Mouse (Mus musculus) embryonic facial prominence, embryonic 15.5 days (tissue): ENCODE measurements at regions not wholly inside any gene's neighbourhood (a gene's known extent, or its start where the extent isn't known, plus 50 kb on each side); places are given as distances from the start of the nearest gene placed in this dataset.

Source experiments
- ATAC-seq: fragments of 200-750 bp; cut with Nextera tagmentation; 2 replicates; pipeline ENCODE4 v1.8.0; 2017; ENCODE audit warnings: low read depth, moderate TSS enrichment; ENCODE audit not compliant: insufficient number of reproducible peaks, low FRiP score, low TSS enrichment
- H3K27ac ChIP-seq: fragments of 300-500 bp; sonication (generic); replicated peaks from 2 replicates; pipeline ENCODE4 v1.5.1; 2015; ENCODE audit warnings: mild to moderate bottlenecking, inconsistent platforms
- H3K27me3 ChIP-seq: fragments of 300-500 bp; sonication (generic); 2 replicates; pipeline ENCODE4 v1.6.1; 2015; ENCODE audit warnings: inconsistent platforms
- H3K36me3 ChIP-seq: fragments of 300-500 bp; sonication (generic); 2 replicates; pipeline ENCODE4 v1.6.1; 2015; ENCODE audit warnings: mild to moderate bottlenecking, inconsistent platforms
- H3K4me1 ChIP-seq: fragments of 300-500 bp; sonication (generic); 2 replicates; pipeline ENCODE4 v1.6.1; 2015; ENCODE audit warnings: inconsistent platforms
- H3K4me2 ChIP-seq: fragments of 300-500 bp; sonication (generic); replicated peaks from 2 replicates; pipeline ENCODE4 v1.6.1; 2015; ENCODE audit warnings: mild to moderate bottlenecking, inconsistent platforms
- H3K4me3 ChIP-seq: fragments of 300-500 bp; sonication (generic); replicated peaks from 2 replicates; pipeline ENCODE4 v1.5.1; 2015; ENCODE audit warnings: mild to moderate bottlenecking, inconsistent platforms
- H3K9ac ChIP-seq: fragments of 300-500 bp; sonication (generic); 2 replicates; pipeline ENCODE4 v1.6.1; 2015; ENCODE audit warnings: inconsistent platforms
- H3K9me3 ChIP-seq: fragments of 300-500 bp; sonication (generic); replicated peaks from 2 replicates; pipeline ENCODE4 v1.6.1; 2016; ENCODE audit warnings: inconsistent platforms
- WGBS: fragments of 180-500 bp; shearing (Covaris S2); methylation state at CpG from one replicate; pipeline ENCODE4 v1.1.7; 2015; 5-methylcytosine and 5-hydroxymethylcytosine counted together

DNA sequence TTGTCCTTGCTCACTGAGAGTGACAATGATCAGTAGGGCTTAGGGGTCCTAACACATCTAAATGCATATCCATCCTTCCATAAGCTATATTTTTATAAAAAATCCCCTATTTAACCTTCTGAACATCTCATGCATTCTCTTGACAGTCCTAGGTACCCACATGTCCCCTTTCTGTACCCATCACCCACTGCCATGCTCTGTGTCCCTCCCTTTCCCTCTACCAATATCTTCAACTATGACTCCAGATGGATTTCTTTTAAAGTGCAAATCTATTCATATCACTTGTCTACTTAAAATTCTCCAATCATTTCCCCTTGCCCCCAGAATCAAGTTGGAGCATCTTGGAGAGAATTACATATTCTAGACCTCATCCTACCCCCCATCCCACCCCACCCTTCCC is 235.6 kb downstream of the Qdpr start:
- no peak overlapping the region for H3K4me3 ChIP-seq
- no peak overlapping the region for H3K27ac ChIP-seq
- H3K9ac ChIP-seq: no peak overlapping the region
- no peaks in the 10 kb centered on the region for H3K9me3 ChIP-seq
- H3K4me2 ChIP-seq: no peak overlapping the region
- H3K36me3 ChIP-seq: no peaks in the 10 kb centered on the region
- ATAC-seq: no peak
- H3K4me1 ChIP-seq: no peaks in the 10 kb centered on the region
- H3K27me3 ChIP-seq: no peaks in the 10 kb centered on the region

- Histone ChIP-seq H3K36me3 (no peaks in the 10 kb centered on the region), H3K9ac (no peak overlapping the region), H3K27ac (no peak overlapping the region), H3K9me3 (no peaks in the 10 kb centered on the region), H3K4me1 (no peaks in the 10 kb centered on the region), H3K4me2 (no peak overlapping the region), H3K4me3 (no peak overlapping the region), H3K27me3 (no peaks in the 10 kb centered on the region)
- ATAC-seq: no peak
- WGBS: 87% methylated on average over 1 of the region's 1 CpGs
Observed at GRCm38 (mm10) chr5:45198408-45198807, 251.6 kb downstream of the Qdpr start.

- Histone ChIP-seq H3K4me1 (no peaks in the 10 kb centered on the region), H3K9me3 (no peaks in the 10 kb centered on the region), H3K9ac (no peak overlapping the region), H3K27me3 (no peaks in the 10 kb centered on the region), H3K4me2 (no peak overlapping the region), H3K36me3 (no peaks in the 10 kb centered on the region), H3K27ac (no peak overlapping the region), H3K4me3 (no peak overlapping the region)
- ATAC-seq: no peak
- WGBS: 39% methylated on average over 3 of the region's 3 CpGs
Observed at GRCm38 (mm10) chr5:45196159-45196558, 253.9 kb downstream of the Qdpr start.

- Histone ChIP-seq H3K9ac (no peak overlapping the region), H3K9me3 (no peaks in the 10 kb centered on the region), H3K27ac (no peak overlapping the region), H3K4me3 (no peak overlapping the region), H3K4me2 (no peak overlapping the region), H3K36me3 (no peaks in the 10 kb centered on the region), H3K4me1 (no peaks in the 10 kb centered on the region), H3K27me3 (no peaks in the 10 kb centered on the region)
- ATAC-seq: no peak
Observed at GRCm38 (mm10) chr5:45192287-45192686, 257.7 kb downstream of the Qdpr start.

GRCm38 (mm10) chr5:45173035-45173755 is 276.8 kb downstream of the Qdpr start:
- no peak for ATAC-seq
- 71% methylated on average over 8 of the region's 8 CpGs for WGBS

GRCm38 (mm10) chr5:45159194-45159593 is 290.8 kb downstream of the Qdpr start:
- no peak for ATAC-seq
- H3K4me3 ChIP-seq: no peak overlapping the region
- H3K4me2 ChIP-seq: no peak overlapping the region
- H3K27me3 ChIP-seq: no peaks in the 10 kb centered on the region
- H3K36me3 ChIP-seq: no peaks in the 10 kb centered on the region
- 84% methylated on average over 4 of the region's 4 CpGs for WGBS
- H3K27ac ChIP-seq: no peak overlapping the region
- no peaks in the 10 kb centered on the region for H3K9me3 ChIP-seq
- H3K4me1 ChIP-seq: no peaks in the 10 kb centered on the region
- no peak overlapping the region for H3K9ac ChIP-seq

More at GRCm38 (mm10) chr5:45173035-45173755, 276.8 kb downstream of the Qdpr start:
- H3K27me3 ChIP-seq: no peaks in the 10 kb centered on the region
- no peaks in the 10 kb centered on the region for H3K36me3 ChIP-seq
- no peaks in the 10 kb centered on the region for H3K9me3 ChIP-seq
- no peak overlapping the region for H3K4me3 ChIP-seq
- H3K27ac ChIP-seq: no peak overlapping the region
- H3K9ac ChIP-seq: no peak overlapping the region
- H3K4me1 ChIP-seq: no peaks in the 10 kb centered on the region
- no peak overlapping the region for H3K4me2 ChIP-seq

DNA sequence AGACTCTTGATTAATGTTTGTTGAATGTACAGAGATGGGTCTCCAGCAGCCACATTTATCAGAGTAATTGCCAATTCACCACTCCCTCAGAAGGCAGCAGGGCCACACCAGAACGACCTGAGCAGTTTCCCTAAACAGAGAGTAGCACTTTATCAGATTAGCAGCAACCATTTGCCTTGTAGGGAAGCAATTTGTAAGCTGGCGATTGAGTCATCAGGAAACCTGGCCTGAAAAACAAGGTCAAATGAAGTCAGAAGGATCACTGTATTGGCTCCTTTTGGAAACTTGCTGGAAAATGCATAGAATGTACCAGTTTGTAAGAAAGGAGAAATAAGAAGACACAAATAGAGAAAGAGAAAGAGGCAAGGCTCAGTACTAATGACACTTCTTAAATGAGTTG is 295.1 kb downstream of the Qdpr start:
- 46% methylated on average over 2 of the region's 2 CpGs for WGBS
- Histone ChIP-seq H3K27ac (no peak overlapping the region), H3K36me3 (no peaks in the 10 kb centered on the region), H3K27me3 (no peaks in the 10 kb centered on the region), H3K4me3 (no peak overlapping the region), H3K9me3 (no peaks in the 10 kb centered on the region), H3K4me1 (no peaks in the 10 kb centered on the region), H3K4me2 (no peak overlapping the region), H3K9ac (no peak overlapping the region)
- no peak for ATAC-seq

GRCm38 (mm10) chr5:45144186-45144585 is 305.9 kb downstream of the Qdpr start:
- H3K27ac ChIP-seq: no peak overlapping the region
- no peak overlapping the region for H3K4me2 ChIP-seq
- ATAC-seq: no peak
- H3K4me1 ChIP-seq: no peaks in the 10 kb centered on the region
- H3K9me3 ChIP-seq: no peaks in the 10 kb centered on the region
- no peak overlapping the region for H3K4me3 ChIP-seq
- no peaks in the 10 kb centered on the region for H3K36me3 ChIP-seq
- 91% methylated on average over 4 of the region's 4 CpGs for WGBS
- no peak overlapping the region for H3K9ac ChIP-seq
- no peaks in the 10 kb centered on the region for H3K27me3 ChIP-seq

- ATAC-seq: no peak
- H3K4me3 ChIP-seq: no peak overlapping the region
- H3K36me3 ChIP-seq: no peaks in the 10 kb centered on the region
- H3K9ac ChIP-seq: no peak overlapping the region
- H3K4me1 ChIP-seq: no peaks in the 10 kb centered on the region
- WGBS: 45% methylated on average over 10 of the region's 10 CpGs
- no peak overlapping the region for H3K4me2 ChIP-seq
- H3K27ac ChIP-seq: no peak overlapping the region
- H3K9me3 ChIP-seq: no peaks in the 10 kb centered on the region
- no peaks in the 10 kb centered on the region for H3K27me3 ChIP-seq
Observed at GRCm38 (mm10) chr5:45137198-45137973, 312.6 kb downstream of the Qdpr start.

GRCm38 (mm10) chr5:45136696-45137095 is 313.3 kb downstream of the Qdpr start:
- Histone ChIP-seq H3K27ac (no peak overlapping the region), H3K9me3 (no peaks in the 10 kb centered on the region), H3K4me2 (no peak overlapping the region), H3K4me3 (no peak overlapping the region), H3K36me3 (no peaks in the 10 kb centered on the region), H3K9ac (no peak overlapping the region), H3K4me1 (no peaks in the 10 kb centered on the region), H3K27me3 (no peaks in the 10 kb centered on the region)
- WGBS: 45% methylated on average over 3 of the region's 3 CpGs
- ATAC-seq: no peak

- no peak overlapping the region for H3K27ac ChIP-seq
- H3K4me2 ChIP-seq: no peak overlapping the region
- H3K4me3 ChIP-seq: no peak overlapping the region
- no peak overlapping the region for H3K9ac ChIP-seq
- no peaks in the 10 kb centered on the region for H3K36me3 ChIP-seq
- H3K27me3 ChIP-seq: no peaks in the 10 kb centered on the region
- H3K9me3 ChIP-seq: no peaks in the 10 kb centered on the region
- no peaks in the 10 kb centered on the region for H3K4me1 ChIP-seq
- ATAC-seq: no peak
- 73% methylated on average over 8 of the region's 8 CpGs for WGBS
Observed at GRCm38 (mm10) chr5:45127971-45128370, 322.1 kb downstream of the Qdpr start.
